Mouse (Mus musculus) C2C12 (cell line): ENCODE data around the gene Pigk. TPM values are rescaled to one million over a fixed set of nuclear protein-coding genes. Genes with fewer than 3 reads are reported as not detected.

ENCODE experiments used
- H3K27me3 ChIP-seq: one replicate; pipeline ENCODE4 v1.6.1; 2011; ENCODE audit not compliant: control insufficient read depth, insufficient read depth, insufficient read length
- H3K36me3 ChIP-seq: one replicate; pipeline ENCODE4 v1.6.1; 2011; ENCODE audit not compliant: control insufficient read depth, insufficient read depth
- H3K4me3 ChIP-seq: one replicate; pipeline ENCODE4 v1.5.1; 2011; ENCODE audit warnings: mild to moderate bottlenecking, control low read depth; ENCODE audit not compliant: poor library complexity, insufficient read depth, severe bottlenecking
- H3K79me2 ChIP-seq: one replicate; pipeline ENCODE4 v1.6.1; 2011; ENCODE audit not compliant: control insufficient read depth, insufficient read depth
- H3K79me3 ChIP-seq: one replicate; pipeline ENCODE4 v1.6.1; 2011; ENCODE audit warnings: low read depth, control low read depth
- H3ac ChIP-seq: one replicate; pipeline ENCODE3; 2011; ENCODE audit warnings: low read depth; ENCODE audit not compliant: control insufficient read depth, insufficient read length
- CEBPB ChIP-seq: IDR thresholded peaks from one replicate; pipeline ENCODE4 v1.6.1; 2011; ENCODE audit warnings: low read depth, mild to moderate bottlenecking, control low read depth, moderate library complexity
- CTCF ChIP-seq: IDR thresholded peaks from one replicate; pipeline ENCODE4 v1.5.1; 2011; ENCODE audit not compliant: control insufficient read depth, insufficient read depth, insufficient read length
- FOSL1 ChIP-seq: IDR thresholded peaks from one replicate; pipeline ENCODE4 v1.8.0; 2011; ENCODE audit warnings: mild to moderate bottlenecking, low read length; ENCODE audit not compliant: poor library complexity, insufficient read depth, severe bottlenecking
- MAX ChIP-seq: IDR thresholded peaks from one replicate; pipeline ENCODE4 v1.6.1; 2011; ENCODE audit warnings: mild to moderate bottlenecking, control low read depth
- MYOD1 ChIP-seq: IDR thresholded peaks from one replicate; pipeline ENCODE4 v1.6.1; 2011; ENCODE audit warnings: low read depth; ENCODE audit not compliant: control insufficient read depth, insufficient read length
- MYOG ChIP-seq: IDR thresholded peaks from one replicate; pipeline ENCODE4 v1.6.1; 2011; ENCODE audit not compliant: control insufficient read depth, insufficient read length; ENCODE audit errors: extremely low read depth
- USF1 ChIP-seq: IDR thresholded peaks from one replicate; pipeline ENCODE4 v1.6.1; 2011; ENCODE audit warnings: low read depth, mild to moderate bottlenecking, control low read depth, moderate library complexity
- polyA plus RNA-seq: library from polyadenylated mRNA; unstranded; fragments of >200 nt; fragmentation: generic; extraction: Trizol; gene quantifications from one replicate; pipeline ENCODE4 v1.2.1, GENCODE M21; 2012; ENCODE audit warnings: missing spikeins

Pigk gene
- polyA plus RNA-seq, 1 experiment = 13.1 TPM

- H3K79me3 ChIP-seq = peaks cover 2% of the 10 kb centered on the region
- no peaks in the 10 kb centered on the region for H3K27me3 ChIP-seq
- no peak overlapping the region for H3K4me3 ChIP-seq
- no peaks in the 10 kb centered on the region for H3K79me2 ChIP-seq
- TF ChIP-seq CEBPB (no peak), CTCF (no peak), USF1 (no peak), MAX (no peak), MYOG (no peak), MYOD1 (no peak), FOSL1 (no peak)
- peaks cover 9% of the 10 kb centered on the region for H3K36me3 ChIP-seq
- H3ac ChIP-seq = no peak overlapping the region
These were observed 35.6 kb downstream of the Pigk start for GRCm38 (mm10) chr3:152749461-152749871.

- no peaks in the 10 kb centered on the region for H3K27me3 ChIP-seq
- peaks cover 2% of the 10 kb centered on the region for H3K79me3 ChIP-seq
- no peak overlapping the region for H3ac ChIP-seq
- peaks cover 9% of the 10 kb centered on the region for H3K36me3 ChIP-seq
- TF ChIP-seq MYOD1 (no peak), CEBPB (no peak), CTCF (no peak), MAX (no peak), USF1 (no peak), MYOG (no peak), FOSL1 (no peak)
- H3K4me3 ChIP-seq = no peak overlapping the region
- no peaks in the 10 kb centered on the region for H3K79me2 ChIP-seq
These were observed 36.0 kb downstream of the Pigk start for GRCm38 (mm10) chr3:152749881-152750280.

- no peak for TF ChIP-seq CTCF
- no peak for TF ChIP-seq USF1
- no peak for TF ChIP-seq MYOG
- TF ChIP-seq MYOD1 = no peak
- TF ChIP-seq MAX = no peak
- no peak for TF ChIP-seq CEBPB
- no peak for TF ChIP-seq FOSL1
- no peak overlapping the region for H3ac ChIP-seq
- H3K27me3 ChIP-seq = no peaks in the 10 kb centered on the region
- H3K79me3 ChIP-seq = peaks cover 2% of the 10 kb centered on the region
- no peaks in the 10 kb centered on the region for H3K79me2 ChIP-seq
- no peak overlapping the region for H3K4me3 ChIP-seq
- H3K36me3 ChIP-seq = peaks cover 6% of the 10 kb centered on the region
These were observed 39.0 kb downstream of the Pigk start for GRCm38 (mm10) chr3:152752911-152753310.

GRCm38 (mm10) chr3:152753345-152753744 lies 39.4 kb downstream of the Pigk start:
- Histone ChIP-seq H3K79me2 (no peaks in the 10 kb centered on the region), H3K27me3 (no peaks in the 10 kb centered on the region), H3K4me3 (no peak overlapping the region), H3K79me3 (peaks cover 2% of the 10 kb centered on the region), H3ac (no peak overlapping the region), H3K36me3 (peaks cover 6% of the 10 kb centered on the region)
- TF ChIP-seq FOSL1 = no peak
- no peak for TF ChIP-seq MAX
- no peak for TF ChIP-seq CTCF

- no peak overlapping the region for H3ac ChIP-seq
- no peaks in the 10 kb centered on the region for H3K27me3 ChIP-seq
- peaks cover 6% of the 10 kb centered on the region for H3K36me3 ChIP-seq
- no peak overlapping the region for H3K4me3 ChIP-seq
- no peaks in the 10 kb centered on the region for H3K79me2 ChIP-seq
- TF ChIP-seq MYOG (no peak), CEBPB (no peak), CTCF (no peak), MYOD1 (no peak), FOSL1 (no peak), MAX (no peak), USF1 (no peak)
- peaks cover 2% of the 10 kb centered on the region for H3K79me3 ChIP-seq
These were observed 40.2 kb downstream of the Pigk start for GRCm38 (mm10) chr3:152753920-152754764.

GRCm38 (mm10) chr3:152755515-152755914 lies 41.6 kb downstream of the Pigk start:
- Histone ChIP-seq H3K27me3 (no peaks in the 10 kb centered on the region), H3K79me2 (no peaks in the 10 kb centered on the region), H3K79me3 (peaks cover 2% of the 10 kb centered on the region), H3ac (no peak overlapping the region), H3K36me3 (peaks cover 6% of the 10 kb centered on the region), H3K4me3 (no peak overlapping the region)
- TF ChIP-seq CTCF (no peak), MYOD1 (no peak), FOSL1 (no peak), USF1 (no peak), CEBPB (no peak), MYOG (no peak), MAX (no peak)
